ENCODE assay signal across 21 mouse cellular contexts in genomic region chr5:130492305-130492704, GRCm38 (mm10).
"Had no signal": no experiment of that assay in that cellular context is flagged by ENCODE, and none has a peak within 500 bp of the region (broad histone marks: within the 10 kb centered on the region; RNA-seq: fewer than 3 reads in every experiment).

No protein-coding gene starts in this region.

- H3K4me2 ChIP-seq: limb, embryonic 13.5 days; liver, embryonic 12.5 days; liver, embryonic 15.5 days; lung, embryonic 15.5 days; midbrain, embryonic 13.5 days; neural tube, embryonic 13.5 days had no signal

- H3K36me3 ChIP-seq: limb, embryonic 10.5 days; limb, embryonic 13.5 days; liver, embryonic 12.5 days; liver, embryonic 15.5 days; lung, embryonic 15.5 days; midbrain, embryonic 10.5 days; midbrain, embryonic 13.5 days; neural tube, embryonic 13.5 days had no signal

- H3K27ac ChIP-seq: kidney, postnatal 0 days; layer of hippocampus, adult 2 months; limb, embryonic 10.5 days; limb, embryonic 13.5 days; liver, embryonic 12.5 days; liver, embryonic 15.5 days; lung, embryonic 15.5 days; midbrain, embryonic 10.5 days; midbrain, embryonic 13.5 days; neural tube, embryonic 13.5 days had no signal

- H3K9ac ChIP-seq: limb, embryonic 13.5 days; liver, embryonic 12.5 days; liver, embryonic 15.5 days; lung, embryonic 15.5 days; midbrain, embryonic 13.5 days; neural tube, embryonic 13.5 days had no signal

- H3K4me3 ChIP-seq: layer of hippocampus, adult 2 months; limb, embryonic 10.5 days; limb, embryonic 13.5 days; liver, embryonic 12.5 days; liver, embryonic 15.5 days; lung, embryonic 15.5 days; megakaryocyte, embryonic 14.5 days; midbrain, embryonic 10.5 days; midbrain, embryonic 13.5 days; myocyte; neural tube, embryonic 13.5 days had no signal

- DNase-seq: kidney, postnatal 25 days; layer of hippocampus, adult 9-11 months; liver; lung, adult 18-20 months; lung, postnatal 10 days; lung, postnatal 36 days; thymus, adult 18-20 months; thymus, postnatal 36 days had no signal

- H3K4me1 ChIP-seq: limb, embryonic 10.5 days; limb, embryonic 13.5 days; liver, embryonic 12.5 days; liver, embryonic 15.5 days; lung, embryonic 15.5 days; megakaryocyte, embryonic 14.5 days; midbrain, embryonic 10.5 days; midbrain, embryonic 13.5 days; neural tube, embryonic 13.5 days had no signal

- ATAC-seq: liver, embryonic 12.5 days; midbrain, embryonic 13.5 days; midbrain, embryonic 16.5 days had no signal

- H3K27me3 ChIP-seq: limb, embryonic 13.5 days; liver, embryonic 12.5 days; liver, embryonic 15.5 days; lung, embryonic 15.5 days; megakaryocyte, embryonic 14.5 days; midbrain, embryonic 13.5 days; neural tube, embryonic 13.5 days had no signal

- H3K9me3 ChIP-seq: limb, embryonic 10.5 days; limb, embryonic 13.5 days; liver, embryonic 12.5 days; liver, embryonic 15.5 days; lung, embryonic 15.5 days; midbrain, embryonic 10.5 days; midbrain, embryonic 13.5 days; neural tube, embryonic 13.5 days had no signal
